Mouse (Mus musculus): ENCODE measurements at regions not wholly inside any gene's neighbourhood (a gene's known extent, or its start where the extent isn't known, plus 50 kb on each side); places are given as distances from the start of the nearest gene placed in this dataset.

DNA sequence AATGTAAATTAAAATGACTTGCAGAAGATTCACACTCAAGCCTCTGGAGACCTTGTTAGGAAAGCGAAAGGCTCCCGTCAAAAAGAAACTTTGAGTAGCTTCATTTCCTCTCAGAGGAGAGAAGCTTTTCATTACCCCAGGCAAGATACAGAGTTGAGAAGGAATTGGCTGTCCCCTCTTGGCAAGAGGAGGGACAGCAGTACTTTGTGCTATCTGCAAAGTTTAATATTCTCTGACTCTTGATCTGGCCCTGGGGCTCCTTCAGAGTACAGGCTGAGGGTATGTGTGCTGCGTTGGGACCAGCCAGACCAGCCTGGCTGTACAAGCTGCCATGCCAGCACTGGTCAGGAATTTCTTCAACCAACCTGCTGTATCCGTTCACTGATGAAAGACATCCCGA, 525.4 kb downstream of the Amy2a5 start:
- ChIA-PET CTCF (interaction anchor here in 1 of 4 experiments (0.6 kb wide), 1 partner anchor 63 kb away, joined by 8 read pairs; no protein-coding TSS in a partner anchor), POLR2A (no interaction called here)

DNA sequence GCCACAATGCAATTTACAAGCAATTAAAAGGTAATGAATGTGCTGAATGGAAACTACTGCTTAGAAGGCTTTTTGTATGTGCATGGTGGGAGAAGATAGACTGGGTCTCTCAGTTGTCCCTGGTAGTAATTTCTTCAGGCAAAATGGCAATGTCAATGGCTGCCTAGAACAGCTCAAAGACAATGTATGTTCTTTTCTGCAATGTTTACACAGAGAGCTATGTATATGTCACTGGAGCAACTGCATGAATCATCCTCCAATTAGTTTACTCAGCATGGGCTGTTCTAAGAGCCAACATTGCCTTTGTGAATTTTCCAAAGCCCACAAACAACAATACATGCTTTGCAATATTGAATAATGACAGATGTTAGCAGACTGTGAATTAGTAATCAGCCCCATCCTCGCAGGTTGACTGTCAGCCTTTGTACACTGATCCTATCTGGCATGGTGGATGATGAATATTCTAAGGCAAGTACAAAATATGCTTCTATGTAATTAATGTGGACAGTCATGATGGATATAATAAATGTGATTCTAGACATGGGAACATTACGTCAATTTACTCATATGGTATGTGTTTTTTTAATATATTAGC, 559.0 kb downstream of the Amy2a5 start:
- ChIA-PET CTCF (no interaction called here), POLR2A (no interaction called here)

DNA sequence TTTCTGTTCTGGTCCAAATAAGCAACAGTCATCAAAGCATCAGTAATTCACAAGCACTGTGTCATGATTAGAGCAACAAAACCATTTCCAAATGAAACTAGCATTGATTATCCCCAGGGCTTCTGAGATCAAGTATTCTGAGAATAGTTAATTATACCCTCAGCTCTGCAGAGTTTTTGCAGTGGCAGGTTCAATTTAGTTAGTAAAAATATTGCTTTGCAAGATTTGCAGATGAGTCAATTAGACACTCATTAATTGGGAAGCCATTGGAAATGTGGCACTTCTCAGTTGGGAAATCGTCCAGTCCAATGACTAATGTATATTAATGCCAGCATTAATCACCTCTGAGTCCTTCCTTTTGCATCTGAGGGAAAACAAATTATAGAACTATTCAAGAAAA, 570.5 kb downstream of the Amy2a5 start:
- ChIA-PET POLR2A (no interaction called here), CTCF (no interaction called here)

DNA sequence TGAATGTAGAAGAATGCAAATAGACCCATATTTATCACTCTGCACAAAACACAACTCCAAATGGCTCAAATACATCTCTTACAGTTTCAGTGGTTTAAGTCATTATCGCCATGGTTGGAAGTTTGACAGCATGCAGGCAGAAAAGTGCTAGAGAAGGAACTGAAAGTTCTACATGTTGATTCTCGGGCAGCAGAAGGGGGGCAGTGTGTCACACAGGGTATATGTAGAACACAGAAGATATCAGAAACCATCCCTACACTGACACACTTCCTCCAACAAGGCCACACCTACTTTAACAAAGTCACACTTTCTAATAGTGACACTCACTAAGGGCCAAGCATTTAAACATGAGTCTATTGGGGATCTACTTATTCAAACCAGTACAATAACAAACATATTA, 620.1 kb downstream of the Amy2a5 start:
- ChIA-PET POLR2A (no interaction called here), CTCF (no interaction called here)

DNA sequence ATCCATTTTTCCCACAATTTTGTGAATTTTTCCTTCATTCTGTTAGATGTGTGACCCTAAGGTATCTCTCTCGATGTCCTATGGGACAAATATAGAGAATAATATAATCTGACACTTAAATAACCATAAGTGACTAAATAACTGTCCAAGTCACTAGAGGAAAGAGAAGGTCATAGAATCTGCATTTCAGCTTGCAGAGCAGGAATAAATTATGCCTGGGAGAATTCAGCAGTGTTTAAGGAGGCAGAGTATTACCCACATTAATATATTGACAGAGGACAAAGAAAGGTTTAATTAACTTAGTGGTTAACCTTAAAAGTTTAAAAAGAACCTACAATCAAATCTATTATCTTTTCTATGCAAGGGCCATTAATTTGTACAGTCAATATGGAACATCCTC, 655.2 kb downstream of the Amy2a5 start:
- ChIA-PET CTCF (no interaction called here), POLR2A (no interaction called here)

DNA sequence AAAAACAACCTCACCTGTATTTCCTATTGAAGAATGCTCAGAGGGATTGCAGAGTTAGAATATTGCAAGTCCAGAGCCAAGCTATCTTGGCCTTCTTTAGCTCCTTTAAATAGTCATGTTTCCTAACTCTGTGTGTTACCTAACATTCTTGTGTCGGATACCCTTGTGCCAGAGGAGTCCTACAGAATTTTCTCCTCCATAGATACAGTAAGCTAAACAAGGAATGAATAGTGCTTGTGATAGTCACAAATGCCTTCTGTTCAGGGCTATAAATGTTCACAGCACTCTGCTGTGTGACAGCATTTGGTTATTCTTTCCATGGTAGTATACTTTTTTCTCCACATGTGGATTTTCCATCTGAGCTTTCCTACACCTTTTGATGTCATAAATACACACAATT, 676.3 kb downstream of the Amy2a5 start:
- CTCF ChIA-PET, result no interaction called here
- POLR2A ChIA-PET, result no interaction called here

Measured in embryonic stem cell, embryonic (primary cell).